Comparison of ENCODE assay signal across 9 mouse cellular contexts in genomic region chr15:78923585-78923984, GRCm38 (mm10). TPM values are rescaled to one million over a fixed set of nuclear protein-coding genes. Genes with fewer than 3 reads are reported as not detected.
DNase-seq lines count a peak whose midpoint lies in the region; ATAC-seq and TF ChIP-seq lines count a peak whose summit lies in the region.
"Had no signal": no experiment of that assay in that cellular context is flagged by ENCODE, and none has a peak within 500 bp of the region (broad histone marks: within the 10 kb centered on the region; RNA-seq: fewer than 3 reads in every experiment).

No protein-coding gene starts in this region.

- H3K36me3 ChIP-seq in lung, postnatal 0 days (ENCODE audit: insufficient read depth, low read length), result no peaks in the 10 kb centered on the region
- peaks cover 17% of the 10 kb centered on the region for H3K36me3 ChIP-seq in embryonic facial prominence, embryonic 10.5 days (replicated peaks)
- peaks cover 2% of the 10 kb centered on the region; the same call in 1 of the 2 replicates for H3K36me3 ChIP-seq in liver, embryonic 14.5 days (replicated peaks; ENCODE audit: control insufficient read depth, insufficient read depth, low read depth)

- TF ChIP-seq CTCF in lung, postnatal 0 days (IDR thresholded peaks at IDR 0.05), result no peak
- TF ChIP-seq CTCF in liver, embryonic 14.5 days (IDR thresholded peaks at IDR 0.05; ENCODE audit: low read depth), result no peak

- DNase-seq in lung, postnatal 36 days, result peak; percentile 27
- no peak for DNase-seq in lung, postnatal 0 days (ENCODE audit: low spot score)
- DNase-seq in embryonic facial prominence, embryonic 10.5 days (ENCODE audit: low spot score), result no peak
- peak; percentile 78 to 82 (median 80) for DNase-seq in liver, embryonic 14.5 days (ENCODE audit: low read depth in 3 of 3, low spot score in 3 of 3)
- peak; percentile 83 for DNase-seq in thymus, postnatal 14 days
- DNase-seq in layer of hippocampus, adult 9-11 months, result no peak
- DNase-seq in cerebellum, postnatal 4 days (ENCODE audit: low spot score in 2 of 2), result no peak
- DNase-seq in gastrocnemius, adult 18-20 months (ENCODE audit: low spot score), result no peak
- DNase-seq: cerebellum, postnatal 14 days had no signal

- no peak overlapping the region for H3K27ac ChIP-seq in lung, postnatal 0 days (ENCODE audit: low read length)
- peak overlapping the region; percentile 7 for H3K27ac ChIP-seq in embryonic facial prominence, embryonic 10.5 days (replicated peaks)
- peak overlapping the region; percentile 98 for H3K27ac ChIP-seq in liver, embryonic 14.5 days

- no peak for TF ChIP-seq EP300 in lung, postnatal 0 days (IDR thresholded peaks at IDR 0.05)
- TF ChIP-seq EP300 in liver, embryonic 14.5 days (IDR thresholded peaks at IDR 0.05; ENCODE audit: low read depth), result peak; percentile 57

- no peak overlapping the region for H3K4me2 ChIP-seq in lung, postnatal 0 days (replicated peaks; ENCODE audit: low read depth, low read length)
- peak overlapping the region; percentile 91 for H3K4me2 ChIP-seq in liver, embryonic 14.5 days (ENCODE audit: low read depth)

- no peaks in the 10 kb centered on the region for H3K27me3 ChIP-seq in lung, postnatal 0 days (replicated peaks; ENCODE audit: insufficient read depth, low read length)
- peaks cover 13% of the 10 kb centered on the region for H3K27me3 ChIP-seq in embryonic facial prominence, embryonic 10.5 days (replicated peaks; ENCODE audit: low read depth, poor library complexity, severe bottlenecking)
- H3K27me3 ChIP-seq in liver, embryonic 14.5 days (ENCODE audit: control insufficient read depth, insufficient read depth, low read length), result no peaks in the 10 kb centered on the region

- ATAC-seq in lung, postnatal 0 days, result no peak
- ATAC-seq in liver, embryonic 14.5 days (ENCODE audit: insufficient read depth), result peak; percentile 75

- no peak overlapping the region for H3K4me3 ChIP-seq in lung, postnatal 0 days (ENCODE audit: low read depth, low read length)
- H3K4me3 ChIP-seq in embryonic facial prominence, embryonic 10.5 days, result no peak overlapping the region
- peak overlapping the region; percentile 51 to 59 for H3K4me3 ChIP-seq in liver, embryonic 14.5 days (ENCODE audit: insufficient read depth in 1 of 2, low read depth in 2 of 2, low read length in 2 of 2)

- 64% methylated on average over 6 of the region's 6 CpGs for WGBS in lung, postnatal 0 days
- 59% methylated on average over 6 of the region's 6 CpGs for WGBS in embryonic facial prominence, embryonic 10.5 days
- 9% methylated on average over 6 of the region's 6 CpGs for WGBS in liver, embryonic 14.5 days (ENCODE audit: insufficient replicate concordance)

- no peaks in the 10 kb centered on the region for H3K9me3 ChIP-seq in lung, postnatal 0 days (ENCODE audit: low read length)
- no peaks in the 10 kb centered on the region for H3K9me3 ChIP-seq in embryonic facial prominence, embryonic 10.5 days
- H3K9me3 ChIP-seq in liver, embryonic 14.5 days (ENCODE audit: control insufficient read depth, low read length), result no peaks in the 10 kb centered on the region

- H3K4me1 ChIP-seq in lung, postnatal 0 days (ENCODE audit: insufficient read depth, low read depth, low read length), result peaks cover 16% of the 10 kb centered on the region; the same call in 1 of the 2 replicates
- peaks cover 49% of the 10 kb centered on the region for H3K4me1 ChIP-seq in embryonic facial prominence, embryonic 10.5 days
- H3K4me1 ChIP-seq in liver, embryonic 14.5 days (replicated peaks; ENCODE audit: control insufficient read depth in 2 of 2, insufficient read depth in 2 of 2, low read length in 1 of 2), result peaks cover 64 to 67% of the 10 kb centered on the region in 2 experiments

- H3K9ac ChIP-seq in lung, postnatal 0 days (replicated peaks; ENCODE audit: low read depth), result no peak overlapping the region
- peak overlapping the region; percentile 75 for H3K9ac ChIP-seq in liver, embryonic 14.5 days (replicated peaks)

RNA-seq across cellular contexts. Expression of gene Lgals1, which starts 2.9 kb away (rescaled TPM):
- 655 and 726 TPM in 2 replicates for polyA plus RNA-seq in lung, postnatal 0 days (2015; fragmentation: Nextera tagmentation; extraction: Ambion mirVana)
- polyA plus RNA-seq in embryonic facial prominence, embryonic 10.5 days (2016; fragmentation: Nextera tagmentation; extraction: Ambion mirVana), result 241 and 316 TPM in 2 replicates
- polyA plus RNA-seq in liver, embryonic 14.5 days (2012; rRNA removed), result 447 and 459 TPM in 2 replicates
- polyA plus RNA-seq in liver, embryonic 14.5 days (2014; fragmentation: Nextera tagmentation; extraction: Ambion mirVana), result 641 and 675 TPM in 2 replicates
- total RNA-seq in gastrocnemius, adult 18-20 months (2021), result 100 to 1,000 TPM; 229 to 364 TPM

RNA-seq across cellular contexts. Expression of gene Pdxp, which starts 9.9 kb away (rescaled TPM):
- polyA plus RNA-seq in lung, postnatal 0 days (2015; fragmentation: Nextera tagmentation; extraction: Ambion mirVana), result 1.8 and 1.9 TPM in 2 replicates
- polyA plus RNA-seq in embryonic facial prominence, embryonic 10.5 days (2016; fragmentation: Nextera tagmentation; extraction: Ambion mirVana), result 32.6 and 36.5 TPM in 2 replicates
- 9.3 and 9.7 TPM in 2 replicates for polyA plus RNA-seq in liver, embryonic 14.5 days (2012; rRNA removed)
- polyA plus RNA-seq in liver, embryonic 14.5 days (2014; fragmentation: Nextera tagmentation; extraction: Ambion mirVana), result 6.4 and 7.8 TPM in 2 replicates
- 1 to 10 TPM; 1.3 to 1.9 TPM for total RNA-seq in gastrocnemius, adult 18-20 months (2021)

RNA-seq across cellular contexts. Expression of gene Nol12, which starts 11.1 kb away (rescaled TPM):
- polyA plus RNA-seq in lung, postnatal 0 days (2015; fragmentation: Nextera tagmentation; extraction: Ambion mirVana), result 26.8 and 28.9 TPM in 2 replicates
- polyA plus RNA-seq in embryonic facial prominence, embryonic 10.5 days (2016; fragmentation: Nextera tagmentation; extraction: Ambion mirVana), result 69.2 and 71.5 TPM in 2 replicates
- polyA plus RNA-seq in liver, embryonic 14.5 days (2012; rRNA removed), result 7.9 and 17.5 TPM in 2 replicates
- polyA plus RNA-seq in liver, embryonic 14.5 days (2014; fragmentation: Nextera tagmentation; extraction: Ambion mirVana), result 31.9 and 32.7 TPM in 2 replicates
- total RNA-seq in gastrocnemius, adult 18-20 months (2021), result 10 to 100 TPM; 26.4 to 29.1 TPM

RNA-seq across cellular contexts. Expression of gene Triobp, which starts 23.9 kb away (rescaled TPM):
- polyA plus RNA-seq in lung, postnatal 0 days (2015; fragmentation: Nextera tagmentation; extraction: Ambion mirVana), result 22.5 and 23.9 TPM in 2 replicates
- polyA plus RNA-seq in embryonic facial prominence, embryonic 10.5 days (2016; fragmentation: Nextera tagmentation; extraction: Ambion mirVana), result 46.7 and 49.4 TPM in 2 replicates
- 16.1 and 17.0 TPM in 2 replicates for polyA plus RNA-seq in liver, embryonic 14.5 days (2012; rRNA removed)
- polyA plus RNA-seq in liver, embryonic 14.5 days (2014; fragmentation: Nextera tagmentation; extraction: Ambion mirVana), result 12.3 and 13.6 TPM in 2 replicates
- total RNA-seq in gastrocnemius, adult 18-20 months (2021), result 10 to 100 TPM; 38.8 to 40.7 TPM

RNA-seq across cellular contexts. Expression of gene Sh3bp1, which starts 24.0 kb away (rescaled TPM):
- polyA plus RNA-seq in lung, postnatal 0 days (2015; fragmentation: Nextera tagmentation; extraction: Ambion mirVana), result 12.7 and 12.8 TPM in 2 replicates
- 35.6 and 36.1 TPM in 2 replicates for polyA plus RNA-seq in embryonic facial prominence, embryonic 10.5 days (2016; fragmentation: Nextera tagmentation; extraction: Ambion mirVana)
- polyA plus RNA-seq in liver, embryonic 14.5 days (2012; rRNA removed), result 22.2 and 23.2 TPM in 2 replicates
- polyA plus RNA-seq in liver, embryonic 14.5 days (2014; fragmentation: Nextera tagmentation; extraction: Ambion mirVana), result 13.3 and 15.3 TPM in 2 replicates
- total RNA-seq in gastrocnemius, adult 18-20 months (2021), result 1 to 10 TPM; 1.0 to 1.9 TPM

Comparison
In these comparisons a context has a peak if more than half of its experiments do, and no peak if none do; other contexts are left out.
1. DNase-seq: peak in lung, postnatal 36 days (single experiment), liver, embryonic 14.5 days (3 of 3) and thymus, postnatal 14 days (single experiment); none in lung, postnatal 0 days (single experiment), embryonic facial prominence, embryonic 10.5 days (single experiment), layer of hippocampus, adult 9-11 months (single experiment), cerebellum, postnatal 4 days (0 of 2) and gastrocnemius, adult 18-20 months (single experiment).
2. H3K4me3 ChIP-seq: peak in liver, embryonic 14.5 days (2 of 2); none in lung, postnatal 0 days (single experiment) and embryonic facial prominence, embryonic 10.5 days (single experiment).